Mouse (Mus musculus) G1E (cell line): ENCODE measurements around the gene Khdc1b. TPM values are rescaled to one million over a fixed set of nuclear protein-coding genes. Genes with fewer than 3 reads are reported as not detected.

ENCODE experiments used
- ATAC-seq: 2 replicates; pipeline ENCODE4 v1.8.0; 2016; ENCODE audit warnings: mild to moderate bottlenecking; ENCODE audit not compliant: insufficient number of reproducible peaks, poor library complexity, low FRiP score, severe bottlenecking; ENCODE audit errors: extremely low read depth
- DNase-seq: peaks from one replicate; pipeline ENCODE4 v3.0.0; 2012; ENCODE audit warnings: low spot score
- H3K27me3 ChIP-seq: 2 replicates; pipeline ENCODE4 v1.6.1; 2012; ENCODE audit warnings: mild to moderate bottlenecking, low read length, inconsistent platforms; ENCODE audit not compliant: insufficient read depth
- H3K36me3 ChIP-seq: replicated peaks from 2 replicates; pipeline ENCODE3; 2012; ENCODE audit warnings: mild to moderate bottlenecking, inconsistent platforms
- H3K4me1 ChIP-seq: 2 replicates; pipeline ENCODE4 v1.6.1; 2012; ENCODE audit warnings: low read depth, low read length, inconsistent platforms, mixed read lengths; ENCODE audit not compliant: insufficient read depth
- H3K4me3 ChIP-seq: 2 replicates; pipeline ENCODE4 v1.5.1; 2012; ENCODE audit warnings: low read depth, mild to moderate bottlenecking, inconsistent platforms, low read length, moderate library complexity, mixed read lengths
- H3K9me3 ChIP-seq: replicated peaks from 2 replicates; pipeline ENCODE4 v1.6.1; 2012; ENCODE audit warnings: inconsistent platforms
- CTCF ChIP-seq: IDR thresholded peaks from 2 replicates; pipeline ENCODE4 v1.5.1; 2012; ENCODE audit warnings: low read depth, low read length, inconsistent platforms, mixed read lengths
- GATA1 ChIP-seq: IDR thresholded peaks from 2 replicates; pipeline ENCODE4 v1.6.1; 2012; ENCODE audit warnings: borderline replicate concordance, low read length, inconsistent platforms, mixed read lengths
- GATA2 ChIP-seq: IDR thresholded peaks from 2 replicates; pipeline ENCODE4 v1.6.1; 2012; ENCODE audit warnings: low read depth, low read length, inconsistent platforms, borderline replicate concordance
- POLR2AphosphoS5 ChIP-seq: IDR thresholded peaks from 2 replicates; pipeline ENCODE4 v1.6.1; 2012; ENCODE audit warnings: low read depth, low read length, inconsistent platforms; ENCODE audit not compliant: insufficient replicate concordance
- TAL1 ChIP-seq: conservative IDR thresholded peaks from 2 replicates; pipeline ENCODE4 v1.6.1; 2012; ENCODE audit warnings: low read depth, low read length, inconsistent platforms, mixed read lengths
- polyA plus RNA-seq: library from polyadenylated mRNA; stranded (reverse); fragments of >175 nt; gene quantifications from 2 replicates; pipeline ENCODE4 v1.2.3, GENCODE M21; 2012
- total RNA-seq, 2 experiments: library from RNA; stranded (forward) in 1 of 2; stranded (reverse) in 1 of 2; fragments of 200-1000 nt in 1 of 2; fragments of >200 nt in 1 of 2; fragmentation: Nextera tagmentation in 1 of 2; gene quantifications; 2 replicates each; pipeline ENCODE4 v1.2.3; 2014 to 2017

Gene Khdc1b
- total and polyA plus RNA-seq, 3 experiments = 0.22 TPM; not detected in 2

GRCm38 (mm10) chr1:21425654-21426053, 42.3 kb downstream of the Khdc1b start:
- H3K27me3 ChIP-seq = no peaks in the 10 kb centered on the region
- no peak for DNase-seq
- H3K4me3 ChIP-seq = no peak overlapping the region
- TF ChIP-seq POLR2AphosphoS5 (no peak), GATA1 (no peak), TAL1 (no peak), GATA2 (no peak), CTCF (no peak)
- ATAC-seq = no peak
- no peaks in the 10 kb centered on the region for H3K36me3 ChIP-seq
- H3K9me3 ChIP-seq = no peaks in the 10 kb centered on the region
- H3K4me1 ChIP-seq = no peaks in the 10 kb centered on the region

DNA sequence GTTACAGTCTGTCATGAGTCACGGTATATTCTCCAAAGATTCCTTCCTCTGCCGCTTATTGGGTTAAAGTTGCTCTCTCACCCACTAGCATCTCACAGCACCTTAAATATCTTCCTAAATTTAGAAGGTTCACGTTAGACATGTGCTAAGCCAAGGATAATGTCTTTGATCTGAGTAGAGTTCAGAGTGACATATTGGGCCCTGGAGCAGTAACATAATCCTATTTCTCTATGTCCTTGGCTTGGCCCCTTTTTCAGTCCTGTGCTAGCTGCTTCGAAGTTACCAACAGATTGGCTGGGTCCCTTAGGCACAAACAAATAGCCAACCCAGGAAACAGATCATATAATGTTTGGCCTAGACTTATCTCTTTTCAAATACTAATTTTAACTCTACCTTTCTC, 44.7 kb downstream of the Khdc1b start:
- ATAC-seq = no peak
- no peaks in the 10 kb centered on the region for H3K4me1 ChIP-seq
- no peaks in the 10 kb centered on the region for H3K27me3 ChIP-seq
- H3K9me3 ChIP-seq = no peaks in the 10 kb centered on the region
- H3K36me3 ChIP-seq = no peaks in the 10 kb centered on the region
- TF ChIP-seq CTCF (no peak), GATA2 (no peak), GATA1 (no peak), TAL1 (no peak), POLR2AphosphoS5 (no peak)
- H3K4me3 ChIP-seq = no peak overlapping the region
- no peak for DNase-seq

DNA sequence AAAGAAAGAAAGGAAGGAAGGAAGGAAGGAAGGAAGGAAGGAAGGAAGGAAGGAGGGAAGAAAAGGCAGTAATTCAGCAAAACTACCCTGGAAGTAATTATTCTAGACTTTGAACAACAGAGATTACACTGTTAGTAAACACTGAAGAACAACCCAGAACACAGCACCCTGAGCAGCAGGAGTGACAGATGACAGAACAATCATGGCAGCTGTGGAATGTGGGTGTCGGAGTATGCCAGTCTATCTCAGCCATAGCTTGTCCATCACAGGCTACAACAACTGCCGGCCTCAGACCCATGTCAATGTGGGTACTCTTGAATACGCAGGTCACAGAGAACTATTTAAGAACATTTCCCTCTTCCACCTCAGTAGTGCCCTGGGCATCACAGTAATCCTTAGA, 48.3 kb downstream of the Khdc1b start:
- TF ChIP-seq GATA1 (no peak), TAL1 (no peak), POLR2AphosphoS5 (no peak), CTCF (no peak), GATA2 (no peak)
- Histone ChIP-seq H3K4me3 (no peak overlapping the region), H3K36me3 (no peaks in the 10 kb centered on the region), H3K9me3 (no peaks in the 10 kb centered on the region), H3K27me3 (no peaks in the 10 kb centered on the region), H3K4me1 (no peaks in the 10 kb centered on the region)
- ATAC-seq (no peak), DNase-seq (no peak)

DNA sequence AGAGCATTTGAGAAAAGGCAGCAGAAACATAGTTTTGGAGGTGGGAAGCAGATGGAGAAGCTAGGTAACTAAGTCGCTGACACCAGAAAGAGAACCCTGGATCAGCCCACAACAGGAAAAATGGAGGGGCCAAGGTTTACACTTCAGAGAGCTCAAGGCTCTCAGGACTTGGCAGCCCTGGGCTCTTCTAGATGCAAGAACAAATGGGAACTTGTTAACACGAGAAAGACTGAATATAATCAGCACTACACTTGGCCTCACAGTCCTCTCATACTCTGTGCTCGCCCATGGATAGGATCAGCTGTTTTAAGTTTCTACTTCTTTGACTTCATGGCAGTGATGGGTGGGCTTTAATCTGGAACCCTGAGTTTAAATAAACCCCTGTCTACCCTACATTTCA, 51.5 kb downstream of the Khdc1b start:
- Histone ChIP-seq H3K4me1 (no peaks in the 10 kb centered on the region), H3K36me3 (no peaks in the 10 kb centered on the region), H3K4me3 (no peak overlapping the region), H3K27me3 (no peaks in the 10 kb centered on the region), H3K9me3 (no peaks in the 10 kb centered on the region)
- no peak for ATAC-seq
- TF ChIP-seq GATA1 (no peak), TAL1 (no peak), CTCF (no peak), GATA2 (no peak), POLR2AphosphoS5 (no peak)
- no peak for DNase-seq

Other genes with a start within 250 kb of the Khdc1b start
- 1.7 and 3.5 TPM in 2 replicates for gene Tmem14a, start 165.0 kb upstream of the Khdc1b start, total RNA-seq (2014; fragmentation: Nextera tagmentation)
- 4.0 and 4.9 TPM in 2 replicates for gene Tmem14a, start 165.0 kb upstream of the Khdc1b start, total RNA-seq (2017)
- 0.30 and 0.50 TPM in 2 replicates for gene Tmem14a, start 165.0 kb upstream of the Khdc1b start, polyA plus RNA-seq
- gene Gsta3, start 143.0 kb upstream of the Khdc1b start, total RNA-seq (2014; fragmentation: Nextera tagmentation) = 1.2 TPM in 1 of 2 replicates, not detected in the other
- 0.17 and 0.27 TPM in 2 replicates for gene Gsta3, start 143.0 kb upstream of the Khdc1b start, total RNA-seq (2017)
- gene Gsta3, start 143.0 kb upstream of the Khdc1b start, polyA plus RNA-seq = not detected in 2 replicates
- not detected in 2 replicates for gene Khdc1a, start 33.9 kb upstream of the Khdc1b start, total RNA-seq (2014; fragmentation: Nextera tagmentation)
- 0.16 TPM in 1 of 2 replicates, not detected in the other for gene Khdc1a, start 33.9 kb upstream of the Khdc1b start, total RNA-seq (2017)
- not detected in 2 replicates for gene Khdc1a, start 33.9 kb upstream of the Khdc1b start, polyA plus RNA-seq
- not detected in 2 replicates for gene Khdc1c, start 15.2 kb upstream of the Khdc1b start, total RNA-seq (2014; fragmentation: Nextera tagmentation)
- 0.05 TPM in 1 of 2 replicates, not detected in the other for gene Khdc1c, start 15.2 kb upstream of the Khdc1b start, total RNA-seq (2017)
- not detected in 2 replicates for gene Khdc1c, start 15.2 kb upstream of the Khdc1b start, polyA plus RNA-seq